Mouse (Mus musculus) G1E (cell line): Measurements from ENCODE around the gene Fgf6. TPM values are rescaled to one million over a fixed set of nuclear protein-coding genes. Genes with fewer than 3 reads are reported as not detected.

ENCODE experiments used
- ATAC-seq: 2 replicates; pipeline ENCODE4 v1.8.0; 2016; ENCODE audit warnings: mild to moderate bottlenecking; ENCODE audit not compliant: insufficient number of reproducible peaks, poor library complexity, low FRiP score, severe bottlenecking; ENCODE audit errors: extremely low read depth
- DNase-seq: peaks from one replicate; pipeline ENCODE4 v3.0.0; 2012; ENCODE audit warnings: low spot score
- H3K27me3 ChIP-seq: 2 replicates; pipeline ENCODE4 v1.6.1; 2012; ENCODE audit warnings: mild to moderate bottlenecking, low read length, inconsistent platforms; ENCODE audit not compliant: insufficient read depth
- H3K36me3 ChIP-seq: replicated peaks from 2 replicates; pipeline ENCODE3; 2012; ENCODE audit warnings: mild to moderate bottlenecking, inconsistent platforms
- H3K4me1 ChIP-seq: 2 replicates; pipeline ENCODE4 v1.6.1; 2012; ENCODE audit warnings: low read depth, low read length, inconsistent platforms, mixed read lengths; ENCODE audit not compliant: insufficient read depth
- H3K4me3 ChIP-seq: 2 replicates; pipeline ENCODE4 v1.5.1; 2012; ENCODE audit warnings: low read depth, mild to moderate bottlenecking, inconsistent platforms, low read length, moderate library complexity, mixed read lengths
- H3K9me3 ChIP-seq: replicated peaks from 2 replicates; pipeline ENCODE4 v1.6.1; 2012; ENCODE audit warnings: inconsistent platforms
- GATA1 ChIP-seq: IDR thresholded peaks from 2 replicates; pipeline ENCODE4 v1.6.1; 2012; ENCODE audit warnings: borderline replicate concordance, low read length, inconsistent platforms, mixed read lengths
- TAL1 ChIP-seq: conservative IDR thresholded peaks from 2 replicates; pipeline ENCODE4 v1.6.1; 2012; ENCODE audit warnings: low read depth, low read length, inconsistent platforms, mixed read lengths
- polyA plus RNA-seq: library from polyadenylated mRNA; stranded (reverse); fragments of >175 nt; gene quantifications from 2 replicates; pipeline ENCODE4 v1.2.3, GENCODE M21; 2012
- total RNA-seq, 2 experiments: library from RNA; stranded (forward) in 1 of 2; stranded (reverse) in 1 of 2; fragments of 200-1000 nt in 1 of 2; fragments of >200 nt in 1 of 2; fragmentation: Nextera tagmentation in 1 of 2; gene quantifications; 2 replicates each; pipeline ENCODE4 v1.2.3; 2014 to 2017

Fgf6 gene
- total and polyA plus RNA-seq, 3 experiments: 0.05 TPM; not detected in 2

- H3K4me3 ChIP-seq: no peak within 1 kb of the TSS
- TF ChIP-seq TAL1 (no peak), GATA1 (no peak)
- DNase-seq (no peak), ATAC-seq (no peak)
- peaks cover 3% of the 10 kb centered on the region; the same call in 1 of the 2 replicates for H3K27me3 ChIP-seq
- no peaks in the 10 kb centered on the region for H3K4me1 ChIP-seq
- H3K36me3 ChIP-seq: no peaks in the 10 kb centered on the region
- no peaks in the 10 kb centered on the region for H3K9me3 ChIP-seq
Observed at GRCm38 (mm10) chr6:127072817-127073216, 57.4 kb downstream of the Fgf6 start, which contains the start of gene Fgf23. Gene Fgf23 (plus strand): TSS chr6:127072902.

Other genes starting within 250 kb of the Fgf6 start
- 45.5 and 58.8 TPM in 2 replicates for gene Ndufa9, start 166.4 kb upstream of the Fgf6 start, total RNA-seq (2014; fragmentation: Nextera tagmentation)
- 138 and 139 TPM in 2 replicates for gene Ndufa9, start 166.4 kb upstream of the Fgf6 start, total RNA-seq (2017)
- gene Ndufa9, start 166.4 kb upstream of the Fgf6 start, polyA plus RNA-seq: 4.7 and 5.5 TPM in 2 replicates
- not detected in 2 replicates for gene Akap3, start 162.5 kb upstream of the Fgf6 start, total RNA-seq (2014; fragmentation: Nextera tagmentation)
- gene Akap3, start 162.5 kb upstream of the Fgf6 start, total RNA-seq (2017): 0.16 TPM in 1 of 2 replicates, not detected in the other
- not detected in 2 replicates for gene Akap3, start 162.5 kb upstream of the Fgf6 start, polyA plus RNA-seq
- not detected in 2 replicates for gene Dyrk4, start 93.7 kb upstream of the Fgf6 start, total RNA-seq (2014; fragmentation: Nextera tagmentation)
- gene Dyrk4, start 93.7 kb upstream of the Fgf6 start, total RNA-seq (2017): not detected in 2 replicates
- not detected in 2 replicates for gene Dyrk4, start 93.7 kb upstream of the Fgf6 start, polyA plus RNA-seq
- gene Rad51ap1, start 76.0 kb upstream of the Fgf6 start, total RNA-seq (2014; fragmentation: Nextera tagmentation): 75.9 and 77.4 TPM in 2 replicates
- gene Rad51ap1, start 76.0 kb upstream of the Fgf6 start, total RNA-seq (2017): 180 and 187 TPM in 2 replicates
- gene Rad51ap1, start 76.0 kb upstream of the Fgf6 start, polyA plus RNA-seq: 41.8 and 50.2 TPM in 2 replicates
- gene D6Wsu163e, start 75.6 kb upstream of the Fgf6 start, total RNA-seq (2014; fragmentation: Nextera tagmentation): 27.3 and 36.3 TPM in 2 replicates
- 61.2 and 65.9 TPM in 2 replicates for gene D6Wsu163e, start 75.6 kb upstream of the Fgf6 start, total RNA-seq (2017)
- 3.3 and 4.0 TPM in 2 replicates for gene D6Wsu163e, start 75.6 kb upstream of the Fgf6 start, polyA plus RNA-seq
- not detected in 2 replicates for gene Fgf23, start 57.3 kb downstream of the Fgf6 start, total RNA-seq (2014; fragmentation: Nextera tagmentation)
- 0.12 and 0.22 TPM in 2 replicates for gene Fgf23, start 57.3 kb downstream of the Fgf6 start, total RNA-seq (2017)
- not detected in 2 replicates for gene Fgf23, start 57.3 kb downstream of the Fgf6 start, polyA plus RNA-seq
- 2.5 and 3.4 TPM in 2 replicates for gene Tigar, start 94.0 kb downstream of the Fgf6 start, total RNA-seq (2014; fragmentation: Nextera tagmentation)
- gene Tigar, start 94.0 kb downstream of the Fgf6 start, total RNA-seq (2017): 4.0 and 4.7 TPM in 2 replicates
- 0.94 and 1.1 TPM in 2 replicates for gene Tigar, start 94.0 kb downstream of the Fgf6 start, polyA plus RNA-seq
- gene Ccnd2, start 136.6 kb downstream of the Fgf6 start, total RNA-seq (2014; fragmentation: Nextera tagmentation): 549 and 656 TPM in 2 replicates
- gene Ccnd2, start 136.6 kb downstream of the Fgf6 start, total RNA-seq (2017): 127 and 152 TPM in 2 replicates
- gene Ccnd2, start 136.6 kb downstream of the Fgf6 start, polyA plus RNA-seq: 822 and 1,195 TPM in 2 replicates